Mouse (Mus musculus) liver, postnatal 0 days (tissue): ENCODE measurements around the gene Macf1. TPM values are rescaled to one million over a fixed set of nuclear protein-coding genes. Genes with fewer than 3 reads are reported as not detected.
"Not testable (repeated sequence)": the region's sequence is repeated elsewhere in the genome, so short reads cannot be mapped to it uniquely, and the experiment has no call there.

Source experiments
- ATAC-seq: fragments of 200-750 bp; cut with Nextera tagmentation; 2 replicates; pipeline ENCODE4 v1.8.0; 2017; ENCODE audit warnings: mild to moderate bottlenecking, moderate library complexity
- DNase-seq: peaks from one replicate; pipeline ENCODE4 v3.0.0-alpha.2; 2016
- H3K27ac ChIP-seq: fragments of 300-500 bp; sonication (generic); 2 replicates; pipeline ENCODE4 v1.5.1; 2014; ENCODE audit warnings: antibody characterized with exemption, moderate library complexity, mild to moderate bottlenecking, low read depth
- H3K27me3 ChIP-seq: fragments of 300-500 bp; sonication (generic); 2 replicates; pipeline ENCODE4 v1.6.1; 2014; ENCODE audit warnings: low read length, control low read depth, mixed read lengths; ENCODE audit not compliant: insufficient read depth
- H3K36me3 ChIP-seq: fragments of 300-500 bp; sonication (generic); replicated peaks from 2 replicates; pipeline ENCODE4 v1.6.1; 2014; ENCODE audit warnings: mild to moderate bottlenecking, control low read depth, low read length, moderate library complexity, mixed read lengths; ENCODE audit not compliant: insufficient read depth
- H3K4me1 ChIP-seq: fragments of 300-500 bp; sonication (generic); 2 replicates; pipeline ENCODE4 v1.6.1; 2014; ENCODE audit warnings: antibody characterized with exemption, mild to moderate bottlenecking, control low read depth; ENCODE audit not compliant: insufficient read depth
- H3K4me2 ChIP-seq: fragments of 300-500 bp; sonication (generic); 2 replicates; pipeline ENCODE4 v1.6.1; 2014; ENCODE audit warnings: low read depth, mild to moderate bottlenecking, low read length, moderate library complexity, mixed read lengths
- H3K4me3 ChIP-seq: fragments of 300-500 bp; sonication (generic); 2 replicates; pipeline ENCODE4 v1.5.1; 2014; ENCODE audit warnings: low read depth, low read length
- H3K9ac ChIP-seq: fragments of 300-500 bp; sonication (generic); replicated peaks from 2 replicates; pipeline ENCODE4 v1.6.1; 2014; ENCODE audit warnings: mild to moderate bottlenecking, moderate library complexity
- H3K9me3 ChIP-seq: fragments of 300-500 bp; sonication (generic); 2 replicates; pipeline ENCODE4 v1.6.1; 2016; ENCODE audit warnings: mild to moderate bottlenecking, control low read depth, low read length, mixed read lengths
- CTCF ChIP-seq: sonication (generic); IDR thresholded peaks from 2 replicates; pipeline ENCODE4 v1.5.1; 2016; ENCODE audit warnings: antibody characterized with exemption, low read depth
- EP300 ChIP-seq: IDR thresholded peaks from 2 replicates; pipeline ENCODE4 v1.6.1; 2016; ENCODE audit warnings: antibody characterized with exemption, low read depth, mild to moderate bottlenecking
- WGBS: fragments of 180-500 bp; shearing (Covaris S2); extraction: QIAGEN DNeasy Blood & Tissue Kit; methylation state at CpG from one replicate; pipeline ENCODE4 v1.1.7; 2014; ENCODE audit not compliant: insufficient replicate concordance; 5-methylcytosine and 5-hydroxymethylcytosine counted together
- polyA plus RNA-seq: library from polyadenylated mRNA; unstranded; fragments of >200 nt; fragmentation: Nextera tagmentation; extraction: Ambion mirVana; gene quantifications from 2 replicates; pipeline ENCODE4 v1.2.1, GENCODE M21; 2015

Macf1 gene
- polyA plus RNA-seq, 1 experiment from 2014 or later, result 11.3 TPM

- DNase-seq (no peak), ATAC-seq (peak; percentile 35; the same call in 1 of the 2 replicates)
- no peak overlapping the region for H3K4me2 ChIP-seq
- no peaks in the 10 kb centered on the region; the same call in 1 of the 2 replicates for H3K9me3 ChIP-seq
- H3K9ac ChIP-seq, result no peak overlapping the region
- H3K36me3 ChIP-seq, result no peaks in the 10 kb centered on the region
- no peak overlapping the region for H3K4me3 ChIP-seq
- WGBS, result 54% methylated on average over 4 of the region's 4 CpGs
- H3K4me1 ChIP-seq, result no peaks in the 10 kb centered on the region
- TF ChIP-seq EP300 (no peak), CTCF (no peak)
- H3K27ac ChIP-seq, result peak overlapping the region; percentile 34; the same call in 1 of the 2 replicates
- no peaks in the 10 kb centered on the region for H3K27me3 ChIP-seq
Observed at GRCm38 (mm10) chr4:123633874-123634273, 50.3 kb downstream of the Macf1 start.

- H3K9me3 ChIP-seq, result no peaks in the 10 kb centered on the region; the same call in 1 of the 2 replicates
- ATAC-seq (peak; percentile 80), DNase-seq (peak; percentile 70)
- no peak overlapping the region for H3K4me2 ChIP-seq
- 11% methylated on average over 3 of the region's 3 CpGs for WGBS
- H3K4me3 ChIP-seq, result no peak overlapping the region
- peak overlapping the region; percentile 34; the same call in 1 of the 2 replicates for H3K27ac ChIP-seq
- no peaks in the 10 kb centered on the region for H3K36me3 ChIP-seq
- no peaks in the 10 kb centered on the region for H3K27me3 ChIP-seq
- TF ChIP-seq CTCF, result peak; percentile 93
- no peak for TF ChIP-seq EP300
- H3K4me1 ChIP-seq, result no peaks in the 10 kb centered on the region
- no peak overlapping the region for H3K9ac ChIP-seq
Observed at GRCm38 (mm10) chr4:123633370-123633769, 50.8 kb downstream of the Macf1 start.

- H3K27ac ChIP-seq, DNase-seq, H3K27me3 ChIP-seq, ATAC-seq, H3K36me3 ChIP-seq, H3K4me2 ChIP-seq, H3K4me3 ChIP-seq, H3K9ac ChIP-seq, H3K4me1 ChIP-seq, H3K9me3 ChIP-seq: not testable (repeated sequence)
- 61% methylated on average over 5 of the region's 6 CpGs for WGBS
Observed at GRCm38 (mm10) chr4:123632116-123632515, 52.0 kb downstream of the Macf1 start.

GRCm38 (mm10) chr4:123631654-123632053, 52.5 kb downstream of the Macf1 start:
- DNase-seq (no peak), ATAC-seq (no peak)
- no peak overlapping the region for H3K27ac ChIP-seq
- 77% methylated on average over 3 of the region's 3 CpGs for WGBS
- H3K4me3 ChIP-seq, result no peak overlapping the region
- H3K36me3 ChIP-seq, result no peaks in the 10 kb centered on the region
- no peaks in the 10 kb centered on the region for H3K27me3 ChIP-seq
- TF ChIP-seq CTCF (no peak), EP300 (no peak)
- no peaks in the 10 kb centered on the region for H3K4me1 ChIP-seq
- no peaks in the 10 kb centered on the region for H3K9me3 ChIP-seq
- H3K4me2 ChIP-seq, result no peak overlapping the region
- no peak overlapping the region for H3K9ac ChIP-seq

GRCm38 (mm10) chr4:123627683-123628082, 56.5 kb downstream of the Macf1 start:
- TF ChIP-seq CTCF (peak; percentile 23; the same call in 1 of the 2 replicates), EP300 (no peak)
- Histone ChIP-seq H3K9ac (no peak overlapping the region), H3K27me3 (no peaks in the 10 kb centered on the region), H3K4me2 (no peak overlapping the region), H3K9me3 (no peaks in the 10 kb centered on the region), H3K27ac (no peak overlapping the region), H3K36me3 (no peaks in the 10 kb centered on the region), H3K4me3 (no peak overlapping the region), H3K4me1 (peaks cover 19% of the 10 kb centered on the region)
- ATAC-seq, result no peak
- WGBS, result 77% methylated on average over 5 of the region's 5 CpGs
- no peak for DNase-seq

GRCm38 (mm10) chr4:123625332-123626072, 58.7 kb downstream of the Macf1 start:
- DNase-seq, result no peak
- TF ChIP-seq EP300 (no peak), CTCF (no peak)
- Histone ChIP-seq H3K4me1 (peaks cover 19% of the 10 kb centered on the region), H3K4me3 (no peak overlapping the region), H3K36me3 (no peaks in the 10 kb centered on the region), H3K27ac (no peak overlapping the region), H3K9me3 (no peaks in the 10 kb centered on the region), H3K9ac (no peak overlapping the region), H3K27me3 (no peaks in the 10 kb centered on the region), H3K4me2 (peak overlapping the region; percentile 22; the same call in 1 of the 2 replicates)
- 74% methylated on average over 6 of the region's 6 CpGs for WGBS
- no peak for ATAC-seq
